Mouse (Mus musculus): Measurements from ENCODE around the gene Pik3cb.

GRCm38 (mm10) chr9:99182121-99182520, 41.7 kb upstream of the Pik3cb start:
- TF ChIP-seq EP300 (IDR thresholded peaks at IDR 0.05) (no peak), CTCF (IDR thresholded peaks at IDR 0.05) (no peak)
